Mouse (Mus musculus) embryonic facial prominence, embryonic 15.5 days (tissue): ENCODE results near the gene Chrng. TPM values are rescaled to one million over a fixed set of nuclear protein-coding genes. Genes with fewer than 3 reads are reported as not detected.

Experiments used
- ATAC-seq: fragments of 200-750 bp; cut with Nextera tagmentation; 2 replicates; pipeline ENCODE4 v1.8.0; 2017; ENCODE audit warnings: low read depth, moderate TSS enrichment; ENCODE audit not compliant: insufficient number of reproducible peaks, low FRiP score, low TSS enrichment
- H3K27ac ChIP-seq: fragments of 300-500 bp; sonication (generic); replicated peaks from 2 replicates; pipeline ENCODE4 v1.5.1; 2015; ENCODE audit warnings: mild to moderate bottlenecking, inconsistent platforms
- H3K27me3 ChIP-seq: fragments of 300-500 bp; sonication (generic); 2 replicates; pipeline ENCODE4 v1.6.1; 2015; ENCODE audit warnings: inconsistent platforms
- H3K36me3 ChIP-seq: fragments of 300-500 bp; sonication (generic); 2 replicates; pipeline ENCODE4 v1.6.1; 2015; ENCODE audit warnings: mild to moderate bottlenecking, inconsistent platforms
- H3K4me1 ChIP-seq: fragments of 300-500 bp; sonication (generic); 2 replicates; pipeline ENCODE4 v1.6.1; 2015; ENCODE audit warnings: inconsistent platforms
- H3K4me2 ChIP-seq: fragments of 300-500 bp; sonication (generic); replicated peaks from 2 replicates; pipeline ENCODE4 v1.6.1; 2015; ENCODE audit warnings: mild to moderate bottlenecking, inconsistent platforms
- H3K4me3 ChIP-seq: fragments of 300-500 bp; sonication (generic); replicated peaks from 2 replicates; pipeline ENCODE4 v1.5.1; 2015; ENCODE audit warnings: mild to moderate bottlenecking, inconsistent platforms
- H3K9ac ChIP-seq: fragments of 300-500 bp; sonication (generic); 2 replicates; pipeline ENCODE4 v1.6.1; 2015; ENCODE audit warnings: inconsistent platforms
- H3K9me3 ChIP-seq: fragments of 300-500 bp; sonication (generic); replicated peaks from 2 replicates; pipeline ENCODE4 v1.6.1; 2016; ENCODE audit warnings: inconsistent platforms
- WGBS: fragments of 180-500 bp; shearing (Covaris S2); methylation state at CpG from one replicate; pipeline ENCODE4 v1.1.7; 2015; 5-methylcytosine and 5-hydroxymethylcytosine counted together
- polyA plus RNA-seq: library from polyadenylated mRNA; unstranded; fragments of >200 nt; fragmentation: Nextera tagmentation; extraction: Ambion mirVana; gene quantifications from 2 replicates; pipeline ENCODE4 v1.2.1, GENCODE M21; 2015

The Chrng gene
- polyA plus RNA-seq, 1 experiment from 2014 or later: 24.4 TPM

- H3K4me1 ChIP-seq: peaks cover 12% of the 10 kb centered on the region
- H3K36me3 ChIP-seq: no peaks in the 10 kb centered on the region
- no peak overlapping the region for H3K27ac ChIP-seq
- H3K9me3 ChIP-seq: no peaks in the 10 kb centered on the region
- ATAC-seq: no peak
- peaks cover 63% of the 10 kb centered on the region for H3K27me3 ChIP-seq
- H3K4me3 ChIP-seq: no peak overlapping the region
- no peak overlapping the region for H3K9ac ChIP-seq
- WGBS: 70% methylated on average over 2 of the region's 2 CpGs
- no peak overlapping the region for H3K4me2 ChIP-seq
Observed at GRCm38 (mm10) chr1:87259316-87259715, 54.9 kb downstream of the Chrng start.

Other genes starting within 250 kb of the Chrng start
- not detected in 2 replicates for gene Alppl2, start 114.7 kb upstream of the Chrng start, polyA plus RNA-seq
- not detected in 2 replicates for gene Alpi, start 103.1 kb upstream of the Chrng start, polyA plus RNA-seq
- not detected in 2 replicates for gene Akp3, start 79.7 kb upstream of the Chrng start, polyA plus RNA-seq
- gene Ecel1, start 48.1 kb upstream of the Chrng start, polyA plus RNA-seq: 1.5 and 1.6 TPM in 2 replicates
- gene Prss56, start 21.3 kb upstream of the Chrng start, polyA plus RNA-seq: 0.20 and 0.21 TPM in 2 replicates
- gene Chrnd, start 14.1 kb upstream of the Chrng start, polyA plus RNA-seq: 9.0 and 12.3 TPM in 2 replicates
- 164 and 167 TPM in 2 replicates for gene Eif4e2, start 9.3 kb downstream of the Chrng start, polyA plus RNA-seq
- 2.8 and 3.0 TPM in 2 replicates for gene Efhd1, start 59.7 kb downstream of the Chrng start, polyA plus RNA-seq
- gene Gigyf2, start 122.3 kb downstream of the Chrng start, polyA plus RNA-seq: 56.2 and 56.6 TPM in 2 replicates
- gene Kcnj13, start 190.1 kb downstream of the Chrng start, polyA plus RNA-seq: 2.8 and 6.0 TPM in 2 replicates